Mouse (Mus musculus): ENCODE measurements around the gene Dapk2. TPM values are rescaled to one million over a fixed set of nuclear protein-coding genes. Genes with fewer than 3 reads are reported as not detected.

Gene Dapk2
- polyA plus RNA-seq, 1 experiment from 2014 or later = 6.5 TPM

DNA sequence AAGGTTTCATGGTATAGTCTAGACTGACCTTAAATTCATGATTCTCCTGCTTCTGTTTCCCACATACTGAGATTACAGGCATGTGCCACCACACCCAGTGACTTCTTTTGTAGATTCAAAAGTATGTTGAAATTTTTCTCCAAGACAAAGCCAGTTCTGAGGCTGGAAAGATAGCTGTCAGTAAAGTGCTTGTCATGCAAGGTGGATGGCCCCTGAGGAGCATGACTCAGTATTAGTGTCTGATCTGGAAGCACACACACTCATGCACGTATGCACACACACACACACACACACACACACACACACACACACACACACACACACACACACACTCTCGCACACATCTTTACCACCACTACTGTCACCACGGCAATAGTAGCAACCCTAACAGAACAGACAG is 17.0 kb downstream of the Dapk2 start:
- Histone ChIP-seq H3K27me3 (ENCODE audit: control insufficient read depth, insufficient read depth, low read length) (no peaks in the 10 kb centered on the region), H3K4me1 (ENCODE audit: control insufficient read depth, insufficient read depth, low read length) (peaks cover 6% of the 10 kb centered on the region), H3K9ac (ENCODE audit: low read length) (no peak overlapping the region), H3K27ac (ENCODE audit: low read length) (no peak overlapping the region), H3K36me3 (ENCODE audit: control insufficient read depth, insufficient read depth) (no peaks in the 10 kb centered on the region), H3K4me3 (ENCODE audit: low read length) (no peak overlapping the region), H3K4me2 (ENCODE audit: low read depth, low read length) (no peak overlapping the region), H3K9me3 (replicated peaks; ENCODE audit: control insufficient read depth, low read length) (no peaks in the 10 kb centered on the region)
- WGBS = 92% methylated on average over 3 of the region's 3 CpGs
- ATAC-seq (replicated peaks; ENCODE audit: extremely low read depth, insufficient read depth, low FRiP score) = no peak

- WGBS = 69% methylated on average over 1 of the region's 1 CpGs
- Histone ChIP-seq H3K4me3 (ENCODE audit: low read length) (no peak overlapping the region), H3K4me1 (ENCODE audit: control insufficient read depth, insufficient read depth, low read length) (peaks cover 20% of the 10 kb centered on the region), H3K4me2 (ENCODE audit: low read depth, low read length) (no peak overlapping the region), H3K36me3 (ENCODE audit: control insufficient read depth, insufficient read depth) (no peaks in the 10 kb centered on the region), H3K9ac (ENCODE audit: low read length) (no peak overlapping the region), H3K9me3 (replicated peaks; ENCODE audit: control insufficient read depth, low read length) (no peaks in the 10 kb centered on the region), H3K27ac (ENCODE audit: low read length) (no peak overlapping the region), H3K27me3 (ENCODE audit: control insufficient read depth, insufficient read depth, low read length) (no peaks in the 10 kb centered on the region)
- ATAC-seq (replicated peaks; ENCODE audit: extremely low read depth, insufficient read depth, low FRiP score) = no peak
Observed at GRCm38 (mm10) chr9:66177975-66178374, 20.0 kb downstream of the Dapk2 start.

GRCm38 (mm10) chr9:66179795-66180194 is 21.8 kb downstream of the Dapk2 start:
- no peaks in the 10 kb centered on the region for H3K27me3 ChIP-seq (ENCODE audit: control insufficient read depth, insufficient read depth, low read length)
- peak; percentile 74 for ATAC-seq (replicated peaks; ENCODE audit: extremely low read depth, insufficient read depth, low FRiP score)
- no peak overlapping the region for H3K4me3 ChIP-seq (ENCODE audit: low read length)
- no peak overlapping the region for H3K9ac ChIP-seq (ENCODE audit: low read length)
- WGBS = 28% methylated on average over 6 of the region's 6 CpGs
- peaks cover 20% of the 10 kb centered on the region for H3K4me1 ChIP-seq (ENCODE audit: control insufficient read depth, insufficient read depth, low read length)
- H3K27ac ChIP-seq (ENCODE audit: low read length) = peak overlapping the region; percentile 43; the same call in 1 of the 2 replicates
- H3K4me2 ChIP-seq (ENCODE audit: low read depth, low read length) = no peak overlapping the region
- no peaks in the 10 kb centered on the region for H3K9me3 ChIP-seq (replicated peaks; ENCODE audit: control insufficient read depth, low read length)
- no peaks in the 10 kb centered on the region for H3K36me3 ChIP-seq (ENCODE audit: control insufficient read depth, insufficient read depth)

GRCm38 (mm10) chr9:66181126-66181825 is 23.3 kb downstream of the Dapk2 start:
- Histone ChIP-seq H3K4me2 (ENCODE audit: low read depth, low read length) (no peak overlapping the region), H3K27ac (ENCODE audit: low read length) (no peak overlapping the region), H3K27me3 (ENCODE audit: control insufficient read depth, insufficient read depth, low read length) (no peaks in the 10 kb centered on the region), H3K9ac (ENCODE audit: low read length) (no peak overlapping the region), H3K4me3 (ENCODE audit: low read length) (no peak overlapping the region), H3K9me3 (replicated peaks; ENCODE audit: control insufficient read depth, low read length) (no peaks in the 10 kb centered on the region), H3K4me1 (ENCODE audit: control insufficient read depth, insufficient read depth, low read length) (peaks cover 20% of the 10 kb centered on the region), H3K36me3 (ENCODE audit: control insufficient read depth, insufficient read depth) (no peaks in the 10 kb centered on the region)
- 73% methylated on average over 4 of the region's 4 CpGs for WGBS
- no peak for ATAC-seq (replicated peaks; ENCODE audit: extremely low read depth, insufficient read depth, low FRiP score)

DNA sequence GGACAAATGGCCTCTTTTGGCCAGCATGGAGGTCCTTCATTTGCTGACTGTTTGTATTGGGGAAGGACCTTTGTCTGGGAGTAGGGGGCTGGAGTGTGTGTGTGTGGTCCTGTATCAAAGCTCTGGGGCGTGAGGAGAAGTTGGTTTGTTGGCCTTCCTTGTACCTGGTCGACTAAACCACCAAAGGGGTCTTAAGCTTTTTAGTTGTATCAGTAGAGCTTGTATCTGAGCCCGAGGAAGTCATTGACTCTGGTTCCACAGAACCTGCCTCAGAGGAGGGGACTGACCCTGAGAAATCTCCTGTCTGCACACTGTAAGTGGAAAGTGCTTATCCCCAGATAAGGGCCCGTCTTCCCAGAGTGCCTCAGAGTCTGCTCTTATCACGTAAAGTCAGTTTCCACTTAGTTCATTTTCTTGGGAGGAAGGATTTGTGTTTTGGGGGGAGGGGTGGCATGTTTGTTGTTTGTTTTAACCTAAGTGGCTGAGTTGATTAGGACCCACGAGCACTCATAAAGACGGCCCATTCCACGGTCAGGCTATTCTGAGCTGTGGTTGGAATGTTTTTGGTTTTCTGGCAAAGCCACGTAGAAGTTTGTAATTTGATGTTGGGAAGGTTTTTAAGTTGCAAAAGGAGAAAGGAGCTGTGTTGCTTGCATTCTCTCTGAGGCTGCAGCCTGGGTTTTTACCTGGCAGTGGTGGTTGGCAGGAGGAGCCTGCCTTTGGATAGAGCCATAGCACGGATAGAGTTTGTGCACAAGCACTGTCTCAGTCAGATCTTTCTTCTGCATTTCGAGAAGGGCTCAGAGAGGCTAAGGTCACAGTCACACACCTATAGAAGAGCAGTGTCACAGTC is 24.0 kb downstream of the Dapk2 start:
- no peak for ATAC-seq (replicated peaks; ENCODE audit: extremely low read depth, insufficient read depth, low FRiP score)
- H3K4me3 ChIP-seq (ENCODE audit: low read length) = no peak overlapping the region

DNA sequence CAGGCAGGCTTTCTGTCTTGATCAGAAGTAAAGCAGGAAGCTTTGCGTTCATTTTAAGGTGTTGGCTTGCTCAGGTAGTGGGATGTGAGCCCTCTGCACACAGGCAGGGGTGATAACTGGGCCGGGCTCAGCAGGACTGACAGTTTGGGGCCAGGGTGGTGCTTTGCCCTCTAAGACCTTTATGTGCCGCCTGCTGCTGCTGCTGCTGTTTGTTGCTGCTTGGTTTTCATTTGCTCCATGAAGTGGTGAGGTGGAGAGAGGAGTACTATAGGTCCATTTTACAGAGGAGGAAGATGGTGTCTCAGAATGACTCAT is 24.6 kb downstream of the Dapk2 start:
- WGBS = 56% methylated on average over 3 of the region's 3 CpGs
- no peaks in the 10 kb centered on the region for H3K9me3 ChIP-seq (replicated peaks; ENCODE audit: control insufficient read depth, low read length)
- no peak overlapping the region for H3K4me2 ChIP-seq (ENCODE audit: low read depth, low read length)
- no peak for ATAC-seq (replicated peaks; ENCODE audit: extremely low read depth, insufficient read depth, low FRiP score)
- peaks cover 20% of the 10 kb centered on the region for H3K4me1 ChIP-seq (ENCODE audit: control insufficient read depth, insufficient read depth, low read length)
- no peak overlapping the region for H3K4me3 ChIP-seq (ENCODE audit: low read length)
- no peaks in the 10 kb centered on the region for H3K27me3 ChIP-seq (ENCODE audit: control insufficient read depth, insufficient read depth, low read length)
- H3K27ac ChIP-seq (ENCODE audit: low read length) = no peak overlapping the region
- H3K9ac ChIP-seq (ENCODE audit: low read length) = no peak overlapping the region
- no peaks in the 10 kb centered on the region for H3K36me3 ChIP-seq (ENCODE audit: control insufficient read depth, insufficient read depth)

More for the DNA sequence above, 24.0 kb downstream of the Dapk2 start:
- no peaks in the 10 kb centered on the region for H3K27me3 ChIP-seq (ENCODE audit: control insufficient read depth, insufficient read depth, low read length)
- H3K9ac ChIP-seq (ENCODE audit: low read length) = no peak overlapping the region
- peaks cover 20% of the 10 kb centered on the region for H3K4me1 ChIP-seq (ENCODE audit: control insufficient read depth, insufficient read depth, low read length)
- no peaks in the 10 kb centered on the region for H3K36me3 ChIP-seq (ENCODE audit: control insufficient read depth, insufficient read depth)
- H3K4me2 ChIP-seq (ENCODE audit: low read depth, low read length) = no peak overlapping the region
- 27% methylated on average over 11 of the region's 11 CpGs for WGBS
- no peak overlapping the region for H3K27ac ChIP-seq (ENCODE audit: low read length)
- H3K9me3 ChIP-seq (replicated peaks; ENCODE audit: control insufficient read depth, low read length) = no peaks in the 10 kb centered on the region

GRCm38 (mm10) chr9:66183023-66183422 is 25.0 kb downstream of the Dapk2 start:
- H3K27ac ChIP-seq (ENCODE audit: low read length) = no peak overlapping the region
- H3K9me3 ChIP-seq (replicated peaks; ENCODE audit: control insufficient read depth, low read length) = no peaks in the 10 kb centered on the region
- no peak overlapping the region for H3K4me2 ChIP-seq (ENCODE audit: low read depth, low read length)
- H3K9ac ChIP-seq (ENCODE audit: low read length) = no peak overlapping the region
- no peaks in the 10 kb centered on the region for H3K27me3 ChIP-seq (ENCODE audit: control insufficient read depth, insufficient read depth, low read length)
- no peak for ATAC-seq (replicated peaks; ENCODE audit: extremely low read depth, insufficient read depth, low FRiP score)
- H3K36me3 ChIP-seq (ENCODE audit: control insufficient read depth, insufficient read depth) = no peaks in the 10 kb centered on the region
- peaks cover 20% of the 10 kb centered on the region for H3K4me1 ChIP-seq (ENCODE audit: control insufficient read depth, insufficient read depth, low read length)
- no peak overlapping the region for H3K4me3 ChIP-seq (ENCODE audit: low read length)
- 64% methylated on average over 3 of the region's 3 CpGs for WGBS

GRCm38 (mm10) chr9:66184572-66184971 is 26.5 kb downstream of the Dapk2 start:
- H3K9me3 ChIP-seq (replicated peaks; ENCODE audit: control insufficient read depth, low read length) = 0 out of 2 replicates have a peak, but pooled peaks cover 2% of the 10 kb centered on the region
- ATAC-seq (replicated peaks; ENCODE audit: extremely low read depth, insufficient read depth, low FRiP score) = no peak
- H3K27me3 ChIP-seq (ENCODE audit: control insufficient read depth, insufficient read depth, low read length) = no peaks in the 10 kb centered on the region
- H3K9ac ChIP-seq (ENCODE audit: low read length) = no peak overlapping the region
- WGBS = 75% methylated on average over 5 of the region's 5 CpGs
- no peak overlapping the region for H3K4me3 ChIP-seq (ENCODE audit: low read length)
- H3K4me1 ChIP-seq (ENCODE audit: control insufficient read depth, insufficient read depth, low read length) = peaks cover 18% of the 10 kb centered on the region
- H3K4me2 ChIP-seq (ENCODE audit: low read depth, low read length) = no peak overlapping the region
- no peaks in the 10 kb centered on the region for H3K36me3 ChIP-seq (ENCODE audit: control insufficient read depth, insufficient read depth)
- H3K27ac ChIP-seq (ENCODE audit: low read length) = no peak overlapping the region

DNA sequence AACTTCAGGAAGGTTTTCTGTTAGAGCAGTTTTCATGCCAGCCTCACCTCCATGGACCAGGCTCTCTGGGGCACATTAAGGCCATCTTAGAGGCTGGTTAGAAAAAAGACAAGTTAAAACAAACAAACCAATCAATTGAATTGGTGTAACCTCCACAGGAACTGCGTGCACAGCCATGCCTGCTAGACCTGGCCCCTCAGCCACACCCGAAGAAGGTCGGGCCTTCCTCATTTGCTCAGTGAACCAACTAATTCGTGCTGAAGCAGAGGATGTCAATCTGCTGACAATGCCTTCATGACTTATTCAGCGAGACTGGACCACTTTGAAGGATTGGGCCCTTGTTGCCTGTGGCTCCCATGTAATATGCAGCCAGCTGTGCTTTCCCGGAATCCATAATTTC is 28.4 kb downstream of the Dapk2 start:
- H3K27me3 ChIP-seq (ENCODE audit: control insufficient read depth, insufficient read depth, low read length) = no peaks in the 10 kb centered on the region
- no peak for ATAC-seq (replicated peaks; ENCODE audit: extremely low read depth, insufficient read depth, low FRiP score)
- H3K4me1 ChIP-seq (ENCODE audit: control insufficient read depth, insufficient read depth, low read length) = peaks cover 11% of the 10 kb centered on the region
- H3K9ac ChIP-seq (ENCODE audit: low read length) = no peak overlapping the region
- 54% methylated on average over 6 of the region's 6 CpGs for WGBS
- H3K36me3 ChIP-seq (ENCODE audit: control insufficient read depth, insufficient read depth) = no peaks in the 10 kb centered on the region
- no peak overlapping the region for H3K4me2 ChIP-seq (ENCODE audit: low read depth, low read length)
- H3K4me3 ChIP-seq (ENCODE audit: low read length) = no peak overlapping the region
- no peak overlapping the region for H3K27ac ChIP-seq (ENCODE audit: low read length)
- 0 out of 2 replicates have a peak, but pooled peaks cover 2% of the 10 kb centered on the region for H3K9me3 ChIP-seq (replicated peaks; ENCODE audit: control insufficient read depth, low read length)
